11 mouse cellular contexts compared by ENCODE assay signal in the genomic region with DNA sequence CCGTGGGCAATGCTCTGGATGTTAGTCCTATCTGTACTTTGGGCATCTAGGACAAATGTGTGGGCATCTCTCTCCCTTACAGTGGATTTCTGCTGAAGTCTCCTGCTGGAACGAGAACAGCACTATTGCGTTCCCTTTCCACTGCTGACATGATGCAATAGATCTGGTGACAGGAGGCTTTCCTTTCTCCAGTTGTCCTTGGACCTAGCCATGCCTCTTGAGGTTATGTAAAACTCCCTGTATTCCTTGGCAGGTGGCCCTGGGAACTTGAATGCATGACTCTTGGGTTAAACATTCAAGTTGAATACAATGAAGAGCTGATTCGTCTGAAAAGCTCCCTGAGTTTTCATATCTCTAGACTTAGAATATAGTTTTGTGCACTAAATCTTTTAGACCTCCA.
DNase-seq lines count a peak whose midpoint lies in the region; ATAC-seq and TF ChIP-seq lines count a peak whose summit lies in the region.
"Had no signal": no experiment of that assay in that cellular context is flagged by ENCODE, and none has a peak within 500 bp of the region (broad histone marks: within the 10 kb centered on the region; RNA-seq: fewer than 3 reads in every experiment).

No protein-coding gene starts in this region.

- H3K9me3 ChIP-seq in heart, embryonic 15.5 days (replicated peaks), result no peaks in the 10 kb centered on the region
- no peaks in the 10 kb centered on the region for H3K9me3 ChIP-seq in lung, postnatal 0 days (ENCODE audit: low read length)
- H3K9me3 ChIP-seq in hindbrain, embryonic 14.5 days (ENCODE audit: control insufficient read depth, low read length), result no peaks in the 10 kb centered on the region

- H3K9ac ChIP-seq in heart, embryonic 15.5 days, result no peak overlapping the region
- no peak overlapping the region for H3K9ac ChIP-seq in lung, postnatal 0 days (replicated peaks; ENCODE audit: low read depth)
- H3K9ac ChIP-seq in hindbrain, embryonic 14.5 days, result no peak overlapping the region
- H3K9ac ChIP-seq: liver, embryonic 14.5 days had no signal

- ATAC-seq in heart, embryonic 15.5 days (replicated peaks; ENCODE audit: insufficient number of reproducible peaks, insufficient read depth, low FRiP score, low read depth), result peak; percentile 64; the same call in 1 of the 2 replicates
- ATAC-seq in lung, postnatal 0 days, result peak; percentile 35
- ATAC-seq in hindbrain, embryonic 14.5 days (ENCODE audit: low FRiP score), result no peak

- peak; percentile 34 for DNase-seq in gastrocnemius, adult 2 months
- no peak for DNase-seq in gastrocnemius, postnatal 10 days
- peak; percentile 99 for DNase-seq in adipocyte (ENCODE audit: low spot score)
- peak; percentile 44 for DNase-seq in lung, postnatal 0 days (ENCODE audit: low spot score)
- DNase-seq in left cerebral cortex, adult 9 months (ENCODE audit: low spot score in 2 of 2), result no peak
- no peak for DNase-seq in testis, postnatal 14 days (ENCODE audit: low spot score)
- no peak for DNase-seq in hindbrain, embryonic 14.5 days (ENCODE audit: low spot score)
- DNase-seq: B cell, adult 2 months; midbrain, embryonic 14.5 days had no signal

- no peak overlapping the region for H3K4me2 ChIP-seq in heart, embryonic 15.5 days
- H3K4me2 ChIP-seq in lung, postnatal 0 days (replicated peaks; ENCODE audit: low read depth, low read length), result no peak overlapping the region
- no peak overlapping the region for H3K4me2 ChIP-seq in hindbrain, embryonic 14.5 days (replicated peaks)

- no peak overlapping the region for H3K27ac ChIP-seq in gastrocnemius, adult 2 months
- no peak overlapping the region for H3K27ac ChIP-seq in heart, embryonic 15.5 days
- no peak overlapping the region for H3K27ac ChIP-seq in lung, postnatal 0 days (ENCODE audit: low read length)
- H3K27ac ChIP-seq in hindbrain, embryonic 14.5 days, result no peak overlapping the region
- H3K27ac ChIP-seq: liver, embryonic 14.5 days had no signal

- no peaks in the 10 kb centered on the region for H3K4me1 ChIP-seq in heart, embryonic 15.5 days (replicated peaks)
- 0 out of 2 replicates have a peak, but pooled peaks cover 2% of the 10 kb centered on the region for H3K4me1 ChIP-seq in lung, postnatal 0 days (ENCODE audit: insufficient read depth, low read depth, low read length)
- no peaks in the 10 kb centered on the region for H3K4me1 ChIP-seq in hindbrain, embryonic 14.5 days (replicated peaks; ENCODE audit: control insufficient read depth, insufficient read depth, low read length)

- H3K4me3 ChIP-seq in gastrocnemius, adult 2 months, result no peak overlapping the region
- no peak overlapping the region for H3K4me3 ChIP-seq in heart, embryonic 15.5 days
- no peak overlapping the region for H3K4me3 ChIP-seq in lung, postnatal 0 days (ENCODE audit: low read depth, low read length)
- H3K4me3 ChIP-seq in hindbrain, embryonic 14.5 days (replicated peaks; ENCODE audit: low read length), result no peak overlapping the region

- no peaks in the 10 kb centered on the region for H3K27me3 ChIP-seq in heart, embryonic 15.5 days
- H3K27me3 ChIP-seq in lung, postnatal 0 days (replicated peaks; ENCODE audit: insufficient read depth, low read length), result no peaks in the 10 kb centered on the region
- no peaks in the 10 kb centered on the region for H3K27me3 ChIP-seq in hindbrain, embryonic 14.5 days (ENCODE audit: control insufficient read depth, insufficient read depth, low read length)

- 56% methylated on average over 4 of the region's 4 CpGs for WGBS in heart, embryonic 15.5 days
- WGBS in lung, postnatal 0 days, result 67% methylated on average over 4 of the region's 4 CpGs
- 90% methylated on average over 4 of the region's 4 CpGs for WGBS in hindbrain, embryonic 14.5 days

- TF ChIP-seq CTCF in gastrocnemius, adult 2 months (IDR thresholded peaks at IDR 0.05), result no peak
- no peak for TF ChIP-seq CTCF in lung, postnatal 0 days (IDR thresholded peaks at IDR 0.05)

- H3K36me3 ChIP-seq in heart, embryonic 15.5 days, result no peaks in the 10 kb centered on the region
- H3K36me3 ChIP-seq in lung, postnatal 0 days (ENCODE audit: insufficient read depth, low read length), result no peaks in the 10 kb centered on the region
- H3K36me3 ChIP-seq in hindbrain, embryonic 14.5 days (replicated peaks; ENCODE audit: control insufficient read depth, insufficient read depth), result no peaks in the 10 kb centered on the region

- intact Hi-C loops in gastrocnemius, adult 2 months (cut with DNase I), result no loop called here

- TF ChIP-seq EP300 in lung, postnatal 0 days (IDR thresholded peaks at IDR 0.05), result no peak

Comparison
In these comparisons a context has a peak if more than half of its experiments do, and no peak if none do; other contexts are left out.
1. DNase-seq: peak in gastrocnemius, adult 2 months (single experiment), adipocyte (single experiment) and lung, postnatal 0 days (single experiment); none in gastrocnemius, postnatal 10 days (single experiment), left cerebral cortex, adult 9 months (0 of 2), testis, postnatal 14 days (single experiment) and hindbrain, embryonic 14.5 days (single experiment).